Mouse (Mus musculus): ENCODE measurements at regions not wholly inside any gene's neighbourhood (a gene's known extent, or its start where the extent isn't known, plus 50 kb on each side); places are given as distances from the start of the nearest gene placed in this dataset.

DNA sequence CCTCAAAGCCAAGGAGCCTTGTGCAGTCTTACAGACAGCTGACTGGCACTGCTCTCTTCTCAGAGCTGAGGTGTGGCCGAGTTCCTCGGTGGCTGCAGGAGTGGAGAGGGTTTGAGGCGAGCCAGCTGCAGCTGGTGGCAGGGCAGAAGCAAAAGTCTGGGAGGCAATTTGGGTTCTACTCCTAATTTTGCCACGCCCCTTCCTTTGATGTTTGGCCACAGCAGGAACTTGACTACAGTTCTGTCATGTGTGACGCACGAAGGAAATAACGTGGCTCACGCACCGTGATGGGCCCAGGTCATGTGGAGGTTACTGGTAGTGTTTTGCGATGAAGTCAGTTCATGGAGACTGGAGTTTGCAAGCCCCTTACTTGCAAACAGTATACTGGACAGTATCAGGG is 116.9 kb upstream of the Prickle1 start:
- no peaks in the 10 kb centered on the region for H3K36me3 ChIP-seq (ENCODE audit: control insufficient read depth, insufficient read depth, low read length)
- no peak overlapping the region for H3K27ac ChIP-seq (ENCODE audit: low read depth, low read length)
- H3K4me2 ChIP-seq (replicated peaks; ENCODE audit: low read depth, low read length) = no peak overlapping the region
- H3K9ac ChIP-seq (ENCODE audit: low read depth, low read length) = no peak overlapping the region
- no peaks in the 10 kb centered on the region for H3K9me3 ChIP-seq (ENCODE audit: control insufficient read depth, low read length)
- DNase-seq (ENCODE audit: low spot score) (no peak), ATAC-seq (ENCODE audit: low FRiP score) (no peak)
- H3K4me3 ChIP-seq (ENCODE audit: low read depth, low read length) = no peak overlapping the region
- WGBS = 64% methylated on average over 10 of the region's 10 CpGs
- H3K4me1 ChIP-seq (replicated peaks; ENCODE audit: control insufficient read depth, insufficient read depth, low read length) = no peaks in the 10 kb centered on the region
- no peaks in the 10 kb centered on the region for H3K27me3 ChIP-seq (ENCODE audit: control insufficient read depth, insufficient read depth, low read length)

DNA sequence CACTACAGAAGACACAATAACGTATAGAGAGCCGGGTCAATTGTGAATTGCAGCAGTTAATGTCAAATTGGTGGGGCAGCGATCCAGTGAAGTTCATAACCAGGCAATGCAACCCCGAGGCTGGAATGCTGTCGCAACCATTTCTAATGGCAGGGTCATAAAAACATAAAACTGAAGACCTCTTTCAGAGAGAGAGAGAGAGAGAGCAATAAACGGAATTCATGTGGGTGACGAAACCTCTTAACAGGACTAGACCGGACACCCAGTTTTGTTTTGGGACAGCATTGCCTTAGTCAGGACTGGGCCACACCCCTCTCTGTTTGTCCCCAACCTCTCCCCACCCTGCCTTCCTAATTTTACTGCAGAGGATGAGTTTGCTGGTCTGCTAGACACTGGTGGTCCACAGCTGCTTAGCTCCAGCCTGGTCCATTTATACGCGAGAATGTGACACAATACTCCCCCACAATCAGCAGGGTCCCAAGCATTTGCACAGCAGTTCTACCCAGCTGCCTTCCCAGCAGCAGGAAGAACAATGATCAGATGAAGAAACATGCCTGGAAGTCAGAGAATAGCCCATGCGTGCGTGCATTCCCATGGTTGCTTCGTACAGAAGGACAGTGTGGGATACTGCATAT is 115.6 kb upstream of the Prickle1 start:
- Histone ChIP-seq H3K9ac (ENCODE audit: low read depth, low read length) (no peak overlapping the region), H3K27me3 (ENCODE audit: control insufficient read depth, insufficient read depth, low read length) (no peaks in the 10 kb centered on the region), H3K4me3 (ENCODE audit: low read depth, low read length) (no peak overlapping the region), H3K4me1 (replicated peaks; ENCODE audit: control insufficient read depth, insufficient read depth, low read length) (no peaks in the 10 kb centered on the region), H3K36me3 (ENCODE audit: control insufficient read depth, insufficient read depth, low read length) (no peaks in the 10 kb centered on the region), H3K27ac (ENCODE audit: low read depth, low read length) (no peak overlapping the region), H3K9me3 (ENCODE audit: control insufficient read depth, low read length) (no peaks in the 10 kb centered on the region), H3K4me2 (replicated peaks; ENCODE audit: low read depth, low read length) (no peak overlapping the region)
- DNase-seq (ENCODE audit: low spot score) (no peak), ATAC-seq (ENCODE audit: low FRiP score) (no peak)
- WGBS = 80% methylated on average over 13 of the region's 13 CpGs

DNA sequence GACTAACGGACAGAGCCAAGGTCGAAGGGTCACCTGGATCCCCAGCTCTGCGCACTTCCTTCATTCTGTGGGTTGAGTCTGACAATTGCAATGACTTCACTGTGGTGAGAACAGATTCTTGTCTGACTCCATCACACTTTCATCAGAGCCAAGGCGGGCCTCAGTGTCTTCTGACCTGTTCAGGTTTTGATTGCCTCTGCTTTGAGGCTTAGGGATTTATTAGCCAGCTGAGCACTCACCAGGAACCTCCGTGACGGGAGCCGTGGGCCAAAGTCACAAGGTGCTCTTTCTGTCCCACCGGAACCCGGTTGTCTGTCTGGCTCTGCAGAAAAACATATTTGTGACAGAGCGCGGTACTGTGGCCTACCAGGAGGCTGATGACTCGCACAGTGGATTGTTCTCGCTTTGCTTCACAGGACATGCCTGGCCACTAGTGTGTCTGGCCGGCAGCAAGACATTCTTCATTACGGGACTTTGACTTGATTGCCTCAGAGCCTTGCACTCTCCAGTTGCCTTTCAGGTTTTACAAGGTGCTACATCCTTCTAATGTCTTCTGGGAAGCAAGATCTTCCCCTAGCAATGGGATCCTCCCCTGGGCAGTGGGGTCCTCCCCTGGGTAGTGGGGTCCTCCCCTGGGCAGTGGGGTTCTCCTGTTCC is 114.9 kb upstream of the Prickle1 start:
- no peaks in the 10 kb centered on the region for H3K9me3 ChIP-seq (ENCODE audit: control insufficient read depth, low read length)
- 94% methylated on average over 15 of the region's 15 CpGs for WGBS
- no peak for ATAC-seq (ENCODE audit: low FRiP score)
- H3K4me2 ChIP-seq (replicated peaks; ENCODE audit: low read depth, low read length) = no peak overlapping the region
- no peaks in the 10 kb centered on the region for H3K36me3 ChIP-seq (ENCODE audit: control insufficient read depth, insufficient read depth, low read length)
- no peak overlapping the region for H3K4me3 ChIP-seq (ENCODE audit: low read depth, low read length)
- H3K27ac ChIP-seq (ENCODE audit: low read depth, low read length) = no peak overlapping the region
- no peaks in the 10 kb centered on the region for H3K4me1 ChIP-seq (replicated peaks; ENCODE audit: control insufficient read depth, insufficient read depth, low read length)
- no peak overlapping the region for H3K9ac ChIP-seq (ENCODE audit: low read depth, low read length)
- DNase-seq (ENCODE audit: low spot score) = no peak
- no peaks in the 10 kb centered on the region for H3K27me3 ChIP-seq (ENCODE audit: control insufficient read depth, insufficient read depth, low read length)

DNA sequence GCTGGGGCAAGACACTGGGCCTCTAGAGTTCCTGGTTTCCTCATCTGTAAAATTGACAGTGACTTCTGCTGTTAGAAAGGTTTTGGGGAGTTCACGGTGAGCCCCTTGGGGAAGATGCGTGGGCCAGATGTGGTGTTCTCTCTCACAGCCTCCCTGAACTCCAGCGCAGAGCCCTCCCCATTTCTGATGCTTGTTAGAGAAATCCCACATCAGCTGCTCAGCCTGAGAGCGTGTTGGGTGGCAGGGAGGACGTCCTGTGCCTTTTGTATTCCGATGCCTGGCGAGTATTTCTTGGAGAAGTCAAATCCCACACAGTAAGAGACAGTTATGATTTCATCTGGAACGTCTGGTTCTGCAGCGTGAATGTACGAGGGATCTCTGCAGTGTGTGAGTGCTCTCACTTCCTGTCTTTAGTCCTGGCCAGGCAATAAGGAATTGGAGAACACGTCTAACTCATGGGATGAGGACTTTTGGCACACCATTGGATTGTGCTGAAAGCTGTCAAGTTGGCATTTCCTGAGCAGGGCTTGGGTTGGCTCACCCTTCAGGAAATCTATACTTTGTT is 110.8 kb upstream of the Prickle1 start:
- H3K9ac ChIP-seq (ENCODE audit: low read depth, low read length) = no peak overlapping the region
- H3K27me3 ChIP-seq (ENCODE audit: control insufficient read depth, insufficient read depth, low read length) = no peaks in the 10 kb centered on the region
- DNase-seq (ENCODE audit: low spot score) (no peak), ATAC-seq (ENCODE audit: low FRiP score) (no peak)
- no peak overlapping the region for H3K4me3 ChIP-seq (ENCODE audit: low read depth, low read length)
- H3K9me3 ChIP-seq (ENCODE audit: control insufficient read depth, low read length) = no peaks in the 10 kb centered on the region
- H3K36me3 ChIP-seq (ENCODE audit: control insufficient read depth, insufficient read depth, low read length) = no peaks in the 10 kb centered on the region
- H3K4me1 ChIP-seq (replicated peaks; ENCODE audit: control insufficient read depth, insufficient read depth, low read length) = no peaks in the 10 kb centered on the region; the same call in 1 of the 2 replicates
- no peak overlapping the region for H3K27ac ChIP-seq (ENCODE audit: low read depth, low read length)
- WGBS = 76% methylated on average over 11 of the region's 11 CpGs
- H3K4me2 ChIP-seq (replicated peaks; ENCODE audit: low read depth, low read length) = no peak overlapping the region

DNA sequence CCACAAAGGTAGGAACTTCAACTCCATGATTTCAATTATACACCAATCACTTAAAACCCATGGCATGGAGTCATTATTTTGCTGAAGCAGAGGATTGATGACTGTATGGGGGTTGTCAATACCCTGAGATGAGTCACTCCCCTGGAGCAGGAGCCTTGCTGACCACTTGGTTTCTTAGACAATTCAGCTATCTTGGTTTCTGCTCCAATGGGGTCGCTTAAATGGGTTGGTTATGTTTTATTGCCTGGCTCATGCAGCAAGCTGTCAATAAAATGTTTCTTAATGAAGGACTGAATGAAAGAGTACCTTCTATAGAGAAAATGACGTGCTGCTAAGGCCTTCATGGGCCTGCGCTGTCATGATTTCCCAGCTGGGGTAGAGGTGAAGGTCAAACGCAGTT is 110.0 kb upstream of the Prickle1 start:
- DNase-seq (ENCODE audit: low spot score) = no peak
- ATAC-seq (ENCODE audit: low FRiP score) = no peak
- H3K36me3 ChIP-seq (ENCODE audit: control insufficient read depth, insufficient read depth, low read length) = no peaks in the 10 kb centered on the region
- H3K9me3 ChIP-seq (ENCODE audit: control insufficient read depth, low read length) = no peaks in the 10 kb centered on the region
- H3K4me2 ChIP-seq (replicated peaks; ENCODE audit: low read depth, low read length) = no peak overlapping the region
- WGBS = 76% methylated on average over 4 of the region's 4 CpGs
- H3K27ac ChIP-seq (ENCODE audit: low read depth, low read length) = no peak overlapping the region
- H3K4me1 ChIP-seq (replicated peaks; ENCODE audit: control insufficient read depth, insufficient read depth, low read length) = no peaks in the 10 kb centered on the region; the same call in 1 of the 2 replicates
- no peak overlapping the region for H3K4me3 ChIP-seq (ENCODE audit: low read depth, low read length)
- H3K9ac ChIP-seq (ENCODE audit: low read depth, low read length) = no peak overlapping the region
- no peaks in the 10 kb centered on the region for H3K27me3 ChIP-seq (ENCODE audit: control insufficient read depth, insufficient read depth, low read length)

DNA sequence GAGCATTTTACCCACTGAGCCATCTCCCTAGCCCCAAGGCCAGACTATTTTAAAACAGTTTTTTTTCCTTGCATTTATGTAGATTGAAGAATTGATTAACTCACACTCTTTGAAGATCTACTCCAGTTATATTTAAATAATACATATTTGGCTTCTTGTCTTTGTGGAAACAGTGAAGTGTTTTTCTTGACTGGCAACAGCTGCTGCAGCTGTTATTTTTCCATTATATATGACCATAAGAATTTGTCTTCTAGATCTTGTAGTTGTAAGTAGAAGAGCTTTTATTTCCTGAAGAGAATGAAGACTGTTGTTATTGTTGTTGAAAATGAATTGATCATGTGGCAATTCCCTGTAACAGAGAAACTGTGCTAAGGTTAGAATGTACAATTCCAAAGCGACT is 109.4 kb upstream of the Prickle1 start:
- no peaks in the 10 kb centered on the region; the same call in 1 of the 2 replicates for H3K4me1 ChIP-seq (replicated peaks; ENCODE audit: control insufficient read depth, insufficient read depth, low read length)
- WGBS = 87% methylated on average over 1 of the region's 1 CpGs
- no peaks in the 10 kb centered on the region for H3K27me3 ChIP-seq (ENCODE audit: control insufficient read depth, insufficient read depth, low read length)
- H3K27ac ChIP-seq (ENCODE audit: low read depth, low read length) = no peak overlapping the region
- no peak for ATAC-seq (ENCODE audit: low FRiP score)
- H3K9ac ChIP-seq (ENCODE audit: low read depth, low read length) = no peak overlapping the region
- no peaks in the 10 kb centered on the region for H3K9me3 ChIP-seq (ENCODE audit: control insufficient read depth, low read length)
- DNase-seq (ENCODE audit: low spot score) = no peak
- no peak overlapping the region for H3K4me3 ChIP-seq (ENCODE audit: low read depth, low read length)
- no peaks in the 10 kb centered on the region for H3K36me3 ChIP-seq (ENCODE audit: control insufficient read depth, insufficient read depth, low read length)
- H3K4me2 ChIP-seq (replicated peaks; ENCODE audit: low read depth, low read length) = no peak overlapping the region

DNA sequence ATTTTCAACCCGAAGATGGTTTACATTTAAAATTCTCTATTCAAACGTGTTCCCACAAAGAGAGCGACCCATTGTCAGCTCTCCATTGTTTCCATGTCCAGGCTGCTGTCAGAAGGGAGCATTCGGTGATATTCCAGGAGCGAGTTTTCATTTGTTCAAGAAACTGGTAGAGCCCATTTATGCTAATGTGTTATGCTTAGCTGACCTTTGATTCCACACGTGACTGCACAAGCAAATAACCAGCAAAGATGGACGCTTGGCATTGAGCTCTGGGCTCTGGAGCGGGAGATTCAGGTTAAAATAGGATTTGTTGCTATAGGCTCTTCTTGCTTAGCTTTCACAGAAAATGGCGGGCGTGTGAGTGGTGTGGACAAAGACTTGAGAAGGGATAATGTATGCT is 105.3 kb upstream of the Prickle1 start:
- peak; percentile 61; the same call in 1 of the 2 replicates for ATAC-seq (ENCODE audit: low FRiP score)
- H3K27ac ChIP-seq (ENCODE audit: low read depth, low read length) = no peak overlapping the region
- WGBS = 49% methylated on average over 10 of the region's 10 CpGs

DNA sequence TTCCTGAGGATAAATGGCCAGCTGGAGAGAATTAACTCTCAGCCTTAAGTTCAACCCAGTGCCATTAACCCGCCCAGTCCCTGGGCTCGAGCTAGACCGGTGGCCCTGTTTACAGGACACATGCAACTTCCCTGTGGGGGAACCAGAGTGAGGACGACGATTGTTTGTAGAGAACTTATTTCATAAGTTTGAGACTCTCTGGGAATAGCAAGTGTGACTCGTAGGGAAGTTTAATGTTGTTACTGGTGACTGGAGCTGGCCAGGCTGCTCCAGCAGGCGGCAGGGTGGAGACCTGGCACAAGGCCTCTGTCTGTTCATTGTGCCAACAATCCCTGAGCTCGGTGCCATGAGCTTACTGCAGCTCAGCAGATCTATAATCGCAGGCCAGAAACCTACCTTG is 104.3 kb upstream of the Prickle1 start:
- no peak overlapping the region for H3K9ac ChIP-seq (ENCODE audit: low read depth, low read length)
- 0 out of 2 replicates have a peak overlapping the region, but pooled peaks have one; percentile 7 for H3K27ac ChIP-seq (ENCODE audit: low read depth, low read length)
- no peaks in the 10 kb centered on the region for H3K9me3 ChIP-seq (ENCODE audit: control insufficient read depth, low read length)
- WGBS = 73% methylated on average over 9 of the region's 9 CpGs
- ATAC-seq (ENCODE audit: low FRiP score) (no peak), DNase-seq (ENCODE audit: low spot score) (no peak)
- H3K4me3 ChIP-seq (ENCODE audit: low read depth, low read length) = no peak overlapping the region
- H3K36me3 ChIP-seq (ENCODE audit: control insufficient read depth, insufficient read depth, low read length) = no peaks in the 10 kb centered on the region
- no peaks in the 10 kb centered on the region; the same call in 1 of the 2 replicates for H3K4me1 ChIP-seq (replicated peaks; ENCODE audit: control insufficient read depth, insufficient read depth, low read length)
- H3K27me3 ChIP-seq (ENCODE audit: control insufficient read depth, insufficient read depth, low read length) = no peaks in the 10 kb centered on the region; the same call in 1 of the 2 replicates
- no peak overlapping the region for H3K4me2 ChIP-seq (replicated peaks; ENCODE audit: low read depth, low read length)

More for the DNA sequence above, 105.3 kb upstream of the Prickle1 start:
- Histone ChIP-seq H3K36me3 (ENCODE audit: control insufficient read depth, insufficient read depth, low read length) (no peaks in the 10 kb centered on the region), H3K9me3 (ENCODE audit: control insufficient read depth, low read length) (no peaks in the 10 kb centered on the region), H3K4me2 (replicated peaks; ENCODE audit: low read depth, low read length) (no peak overlapping the region), H3K27me3 (ENCODE audit: control insufficient read depth, insufficient read depth, low read length) (no peaks in the 10 kb centered on the region), H3K4me3 (ENCODE audit: low read depth, low read length) (no peak overlapping the region), H3K4me1 (replicated peaks; ENCODE audit: control insufficient read depth, insufficient read depth, low read length) (no peaks in the 10 kb centered on the region; the same call in 1 of the 2 replicates), H3K9ac (ENCODE audit: low read depth, low read length) (no peak overlapping the region)
- peak; percentile 38 for DNase-seq (ENCODE audit: low spot score)
